Mouse (Mus musculus): ENCODE results near the gene Srd5a1. TPM values are rescaled to one million over a fixed set of nuclear protein-coding genes. Genes with fewer than 3 reads are reported as not detected.
"Not testable (repeated sequence)": the region's sequence is repeated elsewhere in the genome, so short reads cannot be mapped to it uniquely, and the experiment has no call there.

Srd5a1 gene
- total RNA-seq, 2 experiments from 2014 or later: 16.5 to 18.9 TPM

DNA sequence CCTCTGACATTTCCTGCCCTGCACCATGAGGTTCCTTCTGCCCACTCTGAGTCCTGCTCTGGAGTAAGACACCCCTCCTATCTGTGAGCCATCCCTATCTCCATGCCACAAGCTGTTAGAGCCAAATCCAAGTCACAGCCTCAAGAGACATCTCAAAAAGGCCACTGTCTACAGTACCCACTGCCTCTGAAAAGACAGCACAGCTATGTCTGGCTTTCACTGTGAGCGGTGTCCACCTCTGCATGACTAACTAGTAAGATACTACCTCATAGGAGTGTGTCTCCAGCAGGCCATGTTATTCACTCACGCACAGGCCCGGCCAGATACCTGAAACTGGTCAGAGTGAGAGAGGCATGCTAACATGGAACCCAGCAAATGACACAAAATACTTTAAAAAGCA lies 16.7 kb upstream of the Srd5a1 start:
- intact Hi-C loops (cut with DNase I): loop anchor here (5.0 to 10.0 kb wide), 2 partner anchors 121 to 957 kb away; no protein-coding TSS in a partner anchor
- DNase-seq: no peak

DNA sequence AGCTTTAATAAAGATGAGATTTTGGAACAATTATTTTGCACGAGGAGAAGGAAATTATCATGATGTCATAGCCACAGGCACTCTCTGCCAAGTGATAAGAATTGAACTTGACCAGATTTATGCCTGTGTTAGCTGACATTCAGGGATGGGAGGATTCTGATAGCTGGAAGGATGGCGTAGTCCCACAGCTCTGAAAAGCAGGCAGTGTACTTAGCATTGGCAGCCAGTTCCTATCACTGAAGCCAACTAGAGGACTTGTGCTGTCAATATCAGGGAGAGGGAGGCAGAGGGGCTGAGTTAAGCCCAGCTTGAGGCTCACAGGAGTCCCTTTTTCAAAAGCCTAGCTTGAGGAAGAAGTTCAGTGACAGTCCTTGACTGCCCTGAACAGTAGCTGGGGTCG lies 13.3 kb upstream of the Srd5a1 start:
- DNase-seq: no peak
- intact Hi-C loops (cut with DNase I): loop anchor here (10.0 kb wide), 1 partner anchor 960 kb away; no protein-coding TSS in a partner anchor

DNA sequence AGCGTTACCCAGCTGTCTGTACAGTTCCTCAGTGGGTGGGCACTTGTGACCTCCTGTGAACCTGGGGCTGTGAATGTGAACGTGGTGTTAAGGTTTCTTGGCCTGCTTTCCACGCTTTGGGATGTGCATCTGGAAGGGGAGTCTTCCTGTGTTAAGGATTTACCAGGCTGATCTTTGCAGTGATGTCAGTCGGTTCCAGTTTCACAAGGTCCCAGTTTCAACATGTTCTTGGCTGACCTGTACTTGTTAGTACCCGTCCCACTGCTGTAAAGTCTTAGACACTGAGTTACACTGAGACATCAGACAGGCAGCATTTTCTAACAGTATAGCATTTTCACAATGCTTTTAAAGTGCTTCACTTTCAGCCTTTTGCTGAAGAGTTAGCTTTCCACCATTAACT lies 12.6 kb upstream of the Srd5a1 start:
- DNase-seq: no peak
- intact Hi-C loops (cut with DNase I): loop anchor here (10.0 kb wide), 1 partner anchor 961 kb away; no protein-coding TSS in a partner anchor

DNA sequence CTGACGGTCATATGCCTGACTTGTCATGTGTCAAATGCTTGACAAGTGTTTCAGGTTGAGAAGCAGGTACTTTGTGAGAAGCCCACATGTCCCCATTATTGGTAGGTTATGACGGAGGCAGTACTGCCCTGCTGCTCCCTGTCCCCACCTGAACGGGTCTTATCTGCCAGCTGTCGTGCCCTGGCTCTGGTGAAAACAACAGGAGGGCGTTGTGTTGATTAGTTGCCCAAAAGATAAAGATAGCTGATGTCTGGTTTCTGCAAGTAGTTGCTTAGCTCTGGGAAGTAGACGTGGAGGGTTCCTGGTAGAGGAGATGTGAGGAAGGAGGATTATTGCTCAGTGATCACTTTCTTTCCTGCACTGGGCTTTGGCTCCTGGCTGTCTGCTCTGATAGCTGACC lies 5.5 kb upstream of the Srd5a1 start:
- intact Hi-C loops (cut with DNase I): loop anchor here (10.0 kb wide), 1 partner anchor 988 kb away; no protein-coding TSS in a partner anchor
- DNase-seq: no peak

DNA sequence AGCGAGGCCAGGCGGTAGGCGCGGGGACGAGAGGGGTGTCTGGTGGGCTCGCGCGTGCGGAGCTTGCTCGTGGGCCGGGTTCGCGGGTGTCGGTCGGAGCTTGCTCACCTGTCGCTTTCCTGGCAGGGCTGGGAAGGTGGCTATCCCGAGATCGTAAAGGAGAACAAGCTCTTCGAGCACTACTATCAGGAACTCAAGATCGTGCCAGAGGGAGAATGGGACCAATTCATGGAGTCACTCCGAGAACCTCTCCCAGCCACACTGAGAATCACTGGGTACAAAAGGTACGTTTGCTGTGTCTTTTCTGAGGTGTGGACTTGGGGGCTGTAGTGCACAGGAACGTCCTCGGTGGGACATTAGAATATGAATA lies 918 bp upstream of the Srd5a1 start:
- intact Hi-C loops (cut with DNase I): loop anchor here (10.0 kb wide), 1 partner anchor 993 kb away; no protein-coding TSS in a partner anchor

DNA sequence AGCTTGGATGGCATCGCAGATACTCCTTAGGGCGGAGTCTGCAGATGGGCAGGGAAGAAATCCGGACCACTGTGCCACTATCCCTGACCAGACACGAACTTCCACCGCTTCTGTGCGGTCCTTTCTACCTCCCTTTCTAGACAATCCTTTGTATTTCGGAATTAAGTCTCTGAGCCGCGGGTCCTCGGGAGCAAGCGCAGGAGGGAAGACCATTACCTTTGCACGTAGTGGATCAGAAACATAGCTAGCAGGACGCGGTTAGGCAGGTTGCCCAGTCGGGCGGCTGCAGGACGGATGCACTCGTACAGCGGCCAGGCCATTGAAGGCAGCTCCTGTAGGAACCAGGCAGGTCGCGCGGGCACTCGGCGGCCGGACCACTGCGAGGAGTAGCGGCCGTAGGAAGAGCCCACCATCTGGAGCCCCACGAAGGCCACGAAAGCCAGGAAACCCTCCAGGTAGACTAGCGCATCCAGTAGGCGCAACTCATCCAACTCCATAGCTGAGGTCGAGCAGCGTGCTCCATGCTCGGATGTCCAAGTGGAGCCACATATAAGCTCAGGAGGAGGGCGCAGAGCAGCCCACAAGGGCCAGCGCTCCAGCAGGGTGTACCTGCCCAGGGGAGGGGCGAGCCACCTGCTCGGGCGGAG lies 368 bp downstream of the Srd5a1 start:
- DNase-seq: peak; percentile 61
- intact Hi-C loops (cut with DNase I): loop anchor here (10.0 kb wide), 1 partner anchor 994 kb away; no protein-coding TSS in a partner anchor

More for the DNA sequence above, 918 bp upstream of the Srd5a1 start:
- no peak for DNase-seq

DNA sequence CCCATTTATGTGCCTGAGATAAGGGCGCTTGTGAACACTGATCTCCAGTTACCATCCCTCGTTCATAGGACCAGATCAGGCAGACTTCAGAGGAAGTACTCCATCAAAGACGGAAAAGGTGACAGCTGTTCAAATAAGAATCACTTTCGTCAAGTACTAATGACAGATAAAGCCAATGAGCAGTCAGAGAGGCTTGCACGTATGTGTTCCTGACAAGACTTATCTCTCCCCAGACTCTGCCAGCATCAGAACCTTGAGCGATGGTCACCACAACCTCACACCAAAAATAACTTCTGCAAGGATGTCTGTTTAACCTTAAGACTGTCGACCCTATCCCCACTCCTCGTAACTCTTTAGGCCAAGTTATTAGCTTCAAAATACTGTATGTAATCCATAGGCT lies 2.5 kb downstream of the Srd5a1 start:
- no peak for DNase-seq
- intact Hi-C loops (cut with DNase I): no loop called here

DNA sequence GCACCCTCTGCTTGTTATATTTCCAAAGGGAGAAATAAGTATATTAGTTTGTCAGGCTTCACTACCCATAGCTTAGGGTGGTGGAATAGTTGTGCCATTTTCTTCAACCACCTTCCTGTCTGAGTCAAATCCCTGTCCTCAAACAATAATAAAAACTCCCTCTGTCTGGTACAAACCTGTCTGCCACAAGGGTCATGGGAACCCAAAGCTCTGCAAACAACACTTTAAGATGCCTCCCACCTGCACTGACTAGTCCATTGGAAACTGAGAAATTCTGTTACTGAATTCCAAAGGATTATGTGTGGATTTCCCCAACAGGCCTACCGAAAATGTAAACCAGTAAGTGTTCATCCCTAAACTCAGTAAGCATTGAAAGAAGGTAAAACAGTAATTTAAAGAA lies 6.6 kb downstream of the Srd5a1 start:
- intact Hi-C loops (cut with DNase I): no loop called here
- no peak for DNase-seq

DNA sequence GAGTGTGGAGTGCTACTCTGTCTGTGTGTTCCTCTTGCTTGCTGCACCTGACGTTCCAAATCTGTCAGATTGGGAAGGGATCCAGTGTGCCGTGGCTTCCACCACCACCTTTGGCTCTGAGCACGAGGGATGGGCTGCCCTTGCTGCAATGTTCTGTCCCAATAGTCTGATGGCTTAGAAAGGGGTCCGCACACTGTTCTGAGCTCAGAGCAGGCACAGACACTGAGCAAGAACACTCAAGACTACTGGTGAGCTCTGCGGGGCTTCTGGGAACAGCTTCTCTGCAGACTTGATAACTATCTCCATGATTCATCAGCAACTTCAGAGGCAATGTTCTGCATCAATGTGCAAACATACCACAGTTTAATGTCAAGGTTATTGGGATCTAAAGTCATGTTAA lies 9.9 kb downstream of the Srd5a1 start:
- intact Hi-C loops (cut with DNase I): no loop called here
- no peak for DNase-seq

DNA sequence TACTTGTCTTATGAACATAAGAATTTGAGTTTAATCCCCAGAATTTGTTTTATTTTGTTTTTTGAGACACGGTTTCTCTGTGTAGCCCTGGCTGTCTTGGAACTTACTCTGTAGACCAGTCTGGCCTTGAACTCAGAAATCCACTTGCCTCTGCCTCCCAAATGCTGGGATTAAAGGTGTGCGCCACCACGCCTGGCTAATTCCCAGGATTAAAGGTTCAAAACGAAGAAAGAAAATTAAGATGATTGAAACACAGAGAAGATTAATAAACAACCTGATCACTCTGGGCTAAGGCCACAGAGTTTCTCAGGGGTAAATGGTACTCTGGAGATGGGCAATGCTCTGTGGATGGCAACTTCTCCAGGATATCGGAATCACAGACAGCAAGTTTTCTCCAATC lies 10.4 kb downstream of the Srd5a1 start:
- DNase-seq; intact Hi-C loops (cut with DNase I): not testable (repeated sequence)

DNA sequence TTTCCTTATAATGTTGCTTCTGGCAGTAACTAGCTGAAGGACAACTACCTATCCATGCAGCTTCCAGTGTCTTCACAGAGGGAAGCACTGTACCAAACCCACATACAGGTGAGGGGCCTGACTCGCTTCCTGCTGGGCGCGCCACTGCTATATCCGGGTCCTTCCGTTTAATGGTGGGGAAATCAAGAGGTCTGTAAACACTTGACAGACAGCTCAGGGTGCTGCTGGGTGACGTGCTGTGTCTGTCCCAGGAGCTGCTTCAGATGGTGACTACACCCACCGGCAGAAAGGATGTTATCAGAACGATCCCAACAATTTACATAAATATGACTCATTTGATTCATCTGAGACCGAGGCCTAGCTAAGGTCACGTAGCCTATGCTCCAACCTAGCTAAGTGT lies 12.4 kb downstream of the Srd5a1 start:
- no peak for DNase-seq
- intact Hi-C loops (cut with DNase I): loop anchor here (5.0 kb wide), 1 partner anchor 37 kb away; no protein-coding TSS in a partner anchor

DNA sequence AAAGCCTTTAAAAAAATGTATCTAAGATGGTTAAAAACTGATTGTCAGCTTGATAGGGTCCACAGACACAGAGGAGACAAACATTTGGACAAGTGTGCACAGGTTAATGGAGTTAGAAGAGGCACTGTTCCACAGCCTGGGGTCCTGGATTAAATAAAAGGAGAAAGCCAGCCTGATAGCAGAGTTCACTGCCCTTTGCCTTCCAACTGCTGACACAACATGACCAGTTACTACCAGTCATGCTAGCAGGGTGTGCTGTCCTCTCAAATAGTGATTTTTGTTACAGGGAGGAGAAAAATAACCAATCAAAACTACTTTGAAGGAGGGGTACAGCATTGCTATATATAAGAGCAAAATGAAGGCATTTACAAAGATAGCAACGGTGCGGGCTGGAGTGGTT lies 14.7 kb downstream of the Srd5a1 start:
- intact Hi-C loops (cut with DNase I): loop anchor here (5.0 kb wide), 1 partner anchor 34 kb away; no protein-coding TSS in a partner anchor
- no peak for DNase-seq

DNA sequence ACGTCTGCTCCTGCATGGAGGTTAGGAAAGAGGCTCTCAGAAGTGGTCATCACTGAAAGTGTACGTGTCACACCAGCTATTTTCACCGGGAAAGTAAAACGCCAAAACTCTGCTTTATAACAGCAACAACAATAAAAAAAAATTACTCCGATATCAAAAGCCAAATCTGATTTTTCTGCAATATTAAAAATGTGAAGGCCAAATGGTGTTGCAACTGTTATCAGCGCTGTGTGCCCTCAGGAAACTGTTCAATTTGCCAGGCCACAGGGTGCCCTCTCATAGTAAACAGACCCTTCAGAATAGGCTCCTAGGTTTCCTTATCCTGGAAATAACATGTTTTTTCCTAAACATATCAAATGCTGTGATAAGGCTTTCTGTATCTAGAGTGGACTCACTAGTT lies 15.3 kb downstream of the Srd5a1 start:
- intact Hi-C loops (cut with DNase I): loop anchor here (5.0 kb wide), 1 partner anchor 34 kb away; no protein-coding TSS in a partner anchor
- DNase-seq: no peak

DNA sequence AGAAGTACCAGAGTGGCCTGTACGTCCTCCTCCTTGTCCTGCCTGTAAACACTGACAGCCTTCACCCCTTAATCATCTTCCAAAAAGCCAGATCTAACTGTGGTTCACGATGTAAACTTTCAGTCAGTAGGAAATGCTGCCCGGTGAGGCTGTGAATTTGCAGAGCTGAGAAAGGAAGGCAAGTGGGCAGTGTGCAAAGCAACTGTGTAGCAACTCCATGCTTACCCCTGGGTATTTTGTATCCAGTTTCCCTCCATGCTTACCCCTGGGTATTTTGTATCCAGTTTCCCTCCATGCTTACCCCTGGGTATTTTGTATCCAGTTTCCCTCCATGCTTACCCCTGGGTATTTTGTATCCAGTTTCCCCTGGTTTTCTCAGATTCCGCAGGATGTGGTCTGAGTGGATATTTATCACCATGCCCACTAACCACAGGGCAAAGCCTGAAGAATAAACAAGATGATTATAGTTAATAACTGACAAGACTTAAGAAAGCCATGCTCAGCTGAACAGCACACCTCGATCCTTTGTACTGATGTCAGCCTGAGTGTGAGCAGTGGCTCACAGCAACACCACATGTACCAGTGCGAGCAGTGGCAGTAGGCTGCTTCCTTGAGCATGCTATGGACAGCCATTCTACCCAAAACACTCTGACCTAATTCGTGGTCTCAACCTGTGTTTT lies 16.5 kb downstream of the Srd5a1 start:
- intact Hi-C loops (cut with DNase I): loop anchor here (5.0 kb wide), 1 partner anchor 32 kb away; no protein-coding TSS in a partner anchor
- DNase-seq: no peak

DNA sequence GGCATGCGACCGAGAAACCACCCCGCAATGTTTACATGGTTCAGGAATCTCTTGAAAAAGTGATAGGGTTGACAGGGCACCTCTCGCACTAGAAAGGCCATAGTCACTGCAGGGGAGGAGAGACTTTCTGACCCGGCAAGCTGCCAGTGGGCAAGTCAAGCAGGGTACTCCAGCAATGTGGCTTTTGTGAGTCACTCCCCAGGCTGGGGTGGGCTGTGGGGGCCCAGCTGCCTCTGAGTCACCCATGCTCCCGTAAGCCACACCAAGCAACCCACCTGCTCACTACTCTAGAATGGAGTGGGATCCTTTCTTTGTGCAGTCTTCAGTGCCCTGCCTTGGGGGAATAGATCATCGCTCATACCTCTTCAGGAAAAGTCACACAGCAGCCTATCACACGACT lies 17.8 kb downstream of the Srd5a1 start:
- DNase-seq: no peak
- intact Hi-C loops (cut with DNase I): no loop called here

DNA sequence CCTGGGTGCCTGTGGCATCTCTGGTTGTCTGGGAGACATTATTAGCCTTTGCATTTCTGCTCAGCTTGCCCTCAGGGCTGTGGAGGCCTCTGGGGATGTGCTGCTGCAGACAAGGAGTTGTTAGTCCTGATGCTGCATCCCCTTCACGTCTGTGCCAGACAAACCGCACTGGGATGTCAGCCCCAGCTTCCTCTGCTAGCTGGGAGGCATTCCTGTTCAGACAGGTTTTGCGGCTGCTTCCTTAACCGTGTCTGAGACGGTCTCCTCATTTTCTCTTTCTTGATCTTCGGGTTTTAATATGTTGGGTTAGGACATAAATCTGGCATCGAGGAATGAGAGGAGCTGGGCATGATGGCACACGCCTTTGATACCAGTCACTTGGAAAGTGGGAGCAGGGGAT lies 19.0 kb downstream of the Srd5a1 start:
- intact Hi-C loops (cut with DNase I): no loop called here

DNA sequence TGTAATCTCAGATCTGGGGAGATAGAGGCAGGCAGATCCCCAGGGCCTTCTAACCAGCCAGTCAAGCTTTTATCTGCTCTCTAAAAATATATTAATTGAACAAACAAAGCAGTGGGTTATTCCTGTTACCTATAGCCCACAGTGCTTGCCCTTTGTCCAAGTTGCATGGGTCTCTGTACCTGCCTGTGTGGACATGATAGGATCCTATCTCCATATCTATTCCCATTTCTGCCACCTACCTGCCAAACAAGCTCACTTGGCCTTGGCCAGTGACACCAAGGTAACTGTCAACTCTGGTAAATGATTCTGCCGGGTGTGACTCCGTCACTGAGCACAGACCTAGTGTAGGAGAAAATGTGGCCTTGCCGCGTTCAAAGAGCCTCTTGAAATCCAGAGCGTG lies 19.9 kb downstream of the Srd5a1 start:
- intact Hi-C loops (cut with DNase I): no loop called here
- DNase-seq: no peak

More for the DNA sequence above, 19.0 kb downstream of the Srd5a1 start:
- no peak for DNase-seq

DNA sequence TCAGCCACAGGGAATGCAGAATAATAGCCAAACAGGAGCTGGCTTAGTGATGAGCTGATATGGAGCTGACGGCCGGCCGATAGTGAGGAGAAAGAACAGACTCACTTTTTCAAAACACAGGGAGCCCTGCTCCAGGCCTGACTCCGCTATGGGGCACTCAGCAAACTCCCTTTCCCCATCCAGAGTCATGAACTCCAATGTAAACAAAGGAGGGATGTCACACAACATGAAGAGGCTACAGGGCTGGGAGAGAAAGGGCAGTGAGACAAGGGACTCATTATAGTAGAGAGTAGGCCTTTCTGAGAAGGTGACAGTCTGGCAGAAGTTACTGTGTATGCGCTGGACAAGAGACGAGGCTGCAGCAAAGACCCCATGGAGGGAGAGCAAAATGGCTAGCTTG lies 23.0 kb downstream of the Srd5a1 start:
- intact Hi-C loops (cut with DNase I): no loop called here
- DNase-seq: no peak

DNA sequence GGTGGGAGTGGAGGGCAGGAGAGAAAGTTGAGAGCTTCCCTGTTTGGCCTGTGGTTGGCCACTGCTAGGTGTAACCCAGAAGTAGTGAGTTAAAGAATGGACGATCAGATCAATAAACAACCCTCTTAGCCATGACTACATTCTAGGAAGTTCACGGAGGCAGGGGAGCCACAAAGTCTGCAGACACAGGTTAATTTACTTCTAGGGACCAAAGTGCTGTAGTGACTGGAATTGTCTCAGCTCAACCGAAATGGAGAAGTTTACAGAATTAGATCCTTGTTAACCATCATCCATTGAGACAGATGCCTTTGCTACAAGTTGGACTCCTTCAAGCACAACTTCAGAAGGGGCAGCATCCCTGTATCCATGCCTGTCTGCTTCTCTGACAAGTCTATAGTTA lies 23.4 kb downstream of the Srd5a1 start:
- intact Hi-C loops (cut with DNase I): no loop called here
- DNase-seq: no peak

DNA sequence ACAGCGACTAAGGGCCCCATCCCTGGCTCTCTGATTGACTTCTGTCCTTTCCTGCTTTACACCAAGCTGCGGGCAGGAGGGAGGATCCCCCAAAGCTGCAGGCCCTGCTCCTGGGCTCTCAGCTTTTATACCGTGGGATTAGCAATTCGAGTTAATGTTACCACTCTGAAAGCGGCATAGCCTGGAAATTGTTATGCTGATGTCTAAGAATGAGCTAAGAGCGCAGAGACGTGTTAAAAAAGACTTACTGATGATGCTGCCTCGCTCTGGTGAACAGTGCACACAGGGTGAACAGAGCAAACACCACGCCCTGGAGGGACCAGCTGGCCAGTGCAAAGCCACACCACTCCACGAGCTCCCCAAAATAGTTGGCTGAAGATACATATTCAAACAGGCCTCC lies 24.9 kb downstream of the Srd5a1 start:
- intact Hi-C loops (cut with DNase I): no loop called here
- no peak for DNase-seq

DNA sequence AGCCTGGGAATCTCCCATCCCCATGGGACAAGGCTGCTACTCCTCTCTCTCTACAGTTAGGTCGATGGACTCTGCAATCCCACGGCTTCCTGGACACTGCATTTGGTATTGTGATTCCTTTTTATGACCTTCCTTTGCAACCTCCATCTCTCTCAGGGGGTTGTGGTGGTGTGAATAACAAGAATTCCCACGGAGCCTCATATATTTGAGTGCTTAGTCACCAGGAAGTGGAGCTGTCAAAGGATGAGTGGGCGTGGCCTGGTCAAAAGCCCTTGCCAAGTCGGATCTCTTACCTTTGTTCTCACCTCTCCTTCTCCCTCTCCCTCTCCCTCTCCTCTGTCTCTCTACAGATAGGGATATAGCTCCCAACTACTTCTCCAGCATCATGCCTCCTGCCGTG lies 25.4 kb downstream of the Srd5a1 start:
- DNase-seq: no peak
- intact Hi-C loops (cut with DNase I): no loop called here

DNA sequence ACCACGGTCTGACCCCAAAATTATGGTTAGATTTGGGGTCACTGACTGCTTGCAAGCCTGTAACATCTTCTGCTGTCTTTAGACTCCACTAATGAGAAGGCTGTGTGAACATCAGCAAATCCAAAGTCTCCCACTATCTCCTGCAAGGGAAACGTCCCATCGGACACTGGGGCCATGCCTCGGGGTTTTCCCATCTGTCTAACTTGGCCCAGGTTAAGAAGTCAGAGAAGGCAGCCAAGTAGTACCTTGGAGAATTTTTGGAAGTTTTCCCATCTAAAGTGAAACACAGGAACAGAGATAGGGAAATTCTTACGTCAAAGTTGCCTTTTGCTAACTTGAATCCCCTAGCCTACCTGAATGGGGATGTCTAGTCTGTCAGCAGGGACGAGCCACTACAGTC lies 27.7 kb downstream of the Srd5a1 start:
- no peak for DNase-seq
- intact Hi-C loops (cut with DNase I): no loop called here

Measured in left cerebral cortex, postnatal 4 days (tissue).